Comparison of ENCODE assay signal across 11 mouse cellular contexts in the genomic region with DNA sequence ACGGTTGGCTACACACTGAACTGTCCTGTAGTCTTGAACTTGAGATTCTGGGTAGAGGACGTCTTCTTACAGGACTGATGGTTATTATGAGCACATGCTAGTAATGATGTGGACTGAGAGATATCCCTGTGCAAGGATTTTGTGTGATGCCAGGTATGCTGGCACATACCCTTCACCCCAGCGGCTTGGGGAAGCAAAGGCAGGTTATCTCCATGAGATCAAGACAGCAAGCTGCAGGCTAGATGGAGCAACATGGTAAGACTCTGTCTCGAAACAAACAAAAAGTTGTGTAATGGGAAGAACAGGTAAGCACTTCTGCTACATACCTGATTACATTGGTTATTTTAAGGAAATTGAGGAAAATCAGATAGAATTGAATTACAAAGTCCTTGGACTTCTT. TPM values are rescaled to one million over a fixed set of nuclear protein-coding genes. Genes with fewer than 3 reads are reported as not detected.
DNase-seq lines count a peak whose midpoint lies in the region; ATAC-seq and TF ChIP-seq lines count a peak whose summit lies in the region.
"Had no signal": no experiment of that assay in that cellular context is flagged by ENCODE, and none has a peak within 500 bp of the region (broad histone marks: within the 10 kb centered on the region; RNA-seq: fewer than 3 reads in every experiment).

No protein-coding gene starts in this region.

- H3K9me3 ChIP-seq in heart, embryonic 13.5 days, result no peaks in the 10 kb centered on the region
- H3K9me3 ChIP-seq in heart, embryonic 11.5 days (replicated peaks; ENCODE audit: control insufficient read depth, low read length), result no peaks in the 10 kb centered on the region
- H3K9me3 ChIP-seq in midbrain, embryonic 13.5 days, result no peaks in the 10 kb centered on the region
- H3K9me3 ChIP-seq in midbrain, embryonic 11.5 days (ENCODE audit: control insufficient read depth, low read length), result no peaks in the 10 kb centered on the region
- no peaks in the 10 kb centered on the region for H3K9me3 ChIP-seq in limb, embryonic 14.5 days (ENCODE audit: control insufficient read depth, low read length)
- H3K9me3 ChIP-seq in neural tube, embryonic 15.5 days (replicated peaks), result no peaks in the 10 kb centered on the region

- TF ChIP-seq POLR2A in limb, embryonic 14.5 days (IDR thresholded peaks at IDR 0.05; ENCODE audit: borderline replicate concordance, extremely low read depth, insufficient read depth, insufficient read length), result no peak

- no peak overlapping the region for H3K9ac ChIP-seq in heart, embryonic 13.5 days
- H3K9ac ChIP-seq in heart, embryonic 11.5 days (ENCODE audit: low read depth, low read length), result no peak overlapping the region
- no peak overlapping the region for H3K9ac ChIP-seq in midbrain, embryonic 13.5 days (replicated peaks)
- no peak overlapping the region for H3K9ac ChIP-seq in midbrain, embryonic 11.5 days (ENCODE audit: low read length)
- H3K9ac ChIP-seq in limb, embryonic 14.5 days (ENCODE audit: low read depth, low read length, severe bottlenecking), result 0 out of 2 replicates have a peak overlapping the region, but pooled peaks have one; percentile 12
- H3K9ac ChIP-seq in neural tube, embryonic 15.5 days (replicated peaks), result no peak overlapping the region

- H3K36me3 ChIP-seq in heart, embryonic 13.5 days, result peaks cover 4% of the 10 kb centered on the region
- H3K36me3 ChIP-seq in heart, embryonic 11.5 days (ENCODE audit: control insufficient read depth, insufficient read depth, low read length), result no peaks in the 10 kb centered on the region
- H3K36me3 ChIP-seq in midbrain, embryonic 13.5 days, result no peaks in the 10 kb centered on the region
- H3K36me3 ChIP-seq in midbrain, embryonic 11.5 days (ENCODE audit: control insufficient read depth, insufficient read depth, low read length), result no peaks in the 10 kb centered on the region
- H3K36me3 ChIP-seq in limb, embryonic 14.5 days (ENCODE audit: control insufficient read depth, insufficient read depth, low read length), result 0 out of 2 replicates have a peak, but pooled peaks cover 7% of the 10 kb centered on the region
- H3K36me3 ChIP-seq in neural tube, embryonic 15.5 days, result 0 out of 2 replicates have a peak, but pooled peaks cover 2% of the 10 kb centered on the region

- WGBS in heart, embryonic 13.5 days, result 78% methylated on average over 4 of the region's 4 CpGs
- WGBS in heart, embryonic 11.5 days (ENCODE audit: insufficient replicate concordance), result 77% methylated on average over 4 of the region's 4 CpGs
- WGBS in midbrain, embryonic 13.5 days, result 87% methylated on average over 4 of the region's 4 CpGs
- WGBS in midbrain, embryonic 11.5 days, result 86% methylated on average over 4 of the region's 4 CpGs
- 77% methylated on average over 4 of the region's 4 CpGs for WGBS in limb, embryonic 14.5 days
- 92% methylated on average over 4 of the region's 4 CpGs for WGBS in neural tube, embryonic 15.5 days

- ATAC-seq in heart, embryonic 13.5 days (ENCODE audit: extremely low read depth, insufficient number of reproducible peaks, low FRiP score, low TSS enrichment), result no peak
- ATAC-seq in heart, embryonic 11.5 days (replicated peaks; ENCODE audit: insufficient number of reproducible peaks, low FRiP score, low TSS enrichment), result no peak
- no peak for ATAC-seq in midbrain, embryonic 13.5 days
- no peak for ATAC-seq in midbrain, embryonic 11.5 days (ENCODE audit: low FRiP score)
- ATAC-seq in limb, embryonic 14.5 days (ENCODE audit: low FRiP score, low read depth), result no peak
- no peak for ATAC-seq in neural tube, embryonic 15.5 days (ENCODE audit: low FRiP score)
- ATAC-seq: inflammation-experienced regulatory T-cells, adult 6 months had no signal

- peak overlapping the region; percentile 97 for H3K4me2 ChIP-seq in heart, embryonic 13.5 days
- H3K4me2 ChIP-seq in heart, embryonic 11.5 days, result no peak overlapping the region; the same call in 1 of the 2 replicates
- peak overlapping the region; percentile 29 for H3K4me2 ChIP-seq in midbrain, embryonic 13.5 days (replicated peaks)
- H3K4me2 ChIP-seq in midbrain, embryonic 11.5 days, result no peak overlapping the region
- no peak overlapping the region; the same call in 1 of the 2 replicates for H3K4me2 ChIP-seq in limb, embryonic 14.5 days (replicated peaks; ENCODE audit: low read depth, low read length, severe bottlenecking)
- H3K4me2 ChIP-seq in neural tube, embryonic 15.5 days, result peak overlapping the region; percentile 72

- H3K27me3 ChIP-seq in heart, embryonic 13.5 days (replicated peaks), result no peaks in the 10 kb centered on the region
- no peaks in the 10 kb centered on the region for H3K27me3 ChIP-seq in heart, embryonic 11.5 days (ENCODE audit: control insufficient read depth, insufficient read depth, low read length)
- no peaks in the 10 kb centered on the region for H3K27me3 ChIP-seq in midbrain, embryonic 13.5 days
- no peaks in the 10 kb centered on the region for H3K27me3 ChIP-seq in midbrain, embryonic 11.5 days (ENCODE audit: control insufficient read depth, insufficient read depth, low read length)
- H3K27me3 ChIP-seq in limb, embryonic 14.5 days (ENCODE audit: control insufficient read depth, insufficient read depth, low read length), result no peaks in the 10 kb centered on the region
- H3K27me3 ChIP-seq in neural tube, embryonic 15.5 days (replicated peaks), result no peaks in the 10 kb centered on the region

- H3K27ac ChIP-seq in heart, embryonic 13.5 days (replicated peaks), result no peak overlapping the region
- H3K27ac ChIP-seq in heart, embryonic 11.5 days (ENCODE audit: low read depth, low read length), result no peak overlapping the region
- H3K27ac ChIP-seq in midbrain, embryonic 13.5 days, result no peak overlapping the region
- H3K27ac ChIP-seq in midbrain, embryonic 11.5 days (ENCODE audit: low read depth, low read length), result no peak overlapping the region
- H3K27ac ChIP-seq in limb, embryonic 14.5 days (replicated peaks; ENCODE audit: low read depth, low read length), result no peak overlapping the region
- no peak overlapping the region for H3K27ac ChIP-seq in neural tube, embryonic 15.5 days (replicated peaks)

- H3K4me3 ChIP-seq in heart, embryonic 13.5 days, result no peak overlapping the region
- H3K4me3 ChIP-seq in heart, embryonic 11.5 days (ENCODE audit: low read depth, low read length), result no peak overlapping the region
- no peak overlapping the region; the same call in 1 of the 2 replicates for H3K4me3 ChIP-seq in midbrain, embryonic 13.5 days (replicated peaks)
- H3K4me3 ChIP-seq in midbrain, embryonic 11.5 days (ENCODE audit: low read depth, low read length), result no peak overlapping the region
- no peak overlapping the region for H3K4me3 ChIP-seq in limb, embryonic 14.5 days (replicated peaks; ENCODE audit: low read length)
- H3K4me3 ChIP-seq in neural tube, embryonic 15.5 days (replicated peaks), result 0 out of 2 replicates have a peak overlapping the region, but pooled peaks have one; percentile 5

- DNase-seq in midbrain, embryonic 11.5 days (ENCODE audit: low spot score, missing footprints), result no peak
- DNase-seq in limb, embryonic 14.5 days (ENCODE audit: low spot score), result no peak
- no peak for DNase-seq in adrenal gland, adult 2 months
- no peak for DNase-seq in heart, adult 18-20 months
- DNase-seq: gastrocnemius, postnatal 10 days; right cerebral cortex, adult 18-20 months had no signal

- H3K4me1 ChIP-seq in heart, embryonic 13.5 days, result peaks cover 30% of the 10 kb centered on the region
- peaks cover 15% of the 10 kb centered on the region; the same call in 1 of the 2 replicates for H3K4me1 ChIP-seq in heart, embryonic 11.5 days (ENCODE audit: control insufficient read depth, insufficient read depth, low read length)
- peaks cover 30% of the 10 kb centered on the region for H3K4me1 ChIP-seq in midbrain, embryonic 13.5 days (replicated peaks)
- peaks cover 11% of the 10 kb centered on the region for H3K4me1 ChIP-seq in midbrain, embryonic 11.5 days (ENCODE audit: control insufficient read depth, insufficient read depth, low read length)
- peaks cover 14% of the 10 kb centered on the region for H3K4me1 ChIP-seq in limb, embryonic 14.5 days (ENCODE audit: control insufficient read depth, insufficient read depth, low read length)
- H3K4me1 ChIP-seq in neural tube, embryonic 15.5 days, result peaks cover 27% of the 10 kb centered on the region

RNA-seq across cellular contexts. Expression of gene Acbd6, which starts 2.1 kb away (rescaled TPM):
- 49.6 and 53.7 TPM in 2 replicates for polyA plus RNA-seq in heart, embryonic 13.5 days (2015; fragmentation: Nextera tagmentation; extraction: Ambion mirVana)
- polyA plus RNA-seq in heart, embryonic 11.5 days (2014; fragmentation: Nextera tagmentation; extraction: Ambion mirVana), result 56.4 and 59.9 TPM in 2 replicates
- polyA plus RNA-seq in midbrain, embryonic 13.5 days (2015; fragmentation: Nextera tagmentation; extraction: Ambion mirVana), result 63.2 and 73.6 TPM in 2 replicates
- 71.0 and 72.9 TPM in 2 replicates for polyA plus RNA-seq in midbrain, embryonic 11.5 days (2014; fragmentation: Nextera tagmentation; extraction: Ambion mirVana)
- polyA plus RNA-seq in limb, embryonic 14.5 days (2012; rRNA removed), result 88.3 and 117 TPM in 2 replicates
- polyA plus RNA-seq in limb, embryonic 14.5 days (2014; fragmentation: Nextera tagmentation; extraction: Ambion mirVana), result 87.9 and 88.4 TPM in 2 replicates
- polyA plus RNA-seq in neural tube, embryonic 15.5 days (2015; fragmentation: Nextera tagmentation; extraction: Ambion mirVana), result 101 and 109 TPM in 2 replicates
- 10 to 100 TPM; 64.4 to 74.2 TPM for total RNA-seq in adrenal gland, adult 2 months (2021)
- 384 and 451 TPM in 2 replicates for polyA plus RNA-seq in adrenal gland, adult 2 months (2012; rRNA removed)
- total RNA-seq in heart, adult 18-20 months (2021), result 10 to 100 TPM; 59.2 to 59.5 TPM

Comparison
In these comparisons a context has a peak if more than half of its experiments do, and no peak if none do; other contexts are left out.
1. H3K4me2 ChIP-seq: peak in heart, embryonic 13.5 days (single experiment), midbrain, embryonic 13.5 days (single experiment) and neural tube, embryonic 15.5 days (single experiment); none in heart, embryonic 11.5 days (single experiment), midbrain, embryonic 11.5 days (single experiment) and limb, embryonic 14.5 days (single experiment).